In the genomic region with DNA sequence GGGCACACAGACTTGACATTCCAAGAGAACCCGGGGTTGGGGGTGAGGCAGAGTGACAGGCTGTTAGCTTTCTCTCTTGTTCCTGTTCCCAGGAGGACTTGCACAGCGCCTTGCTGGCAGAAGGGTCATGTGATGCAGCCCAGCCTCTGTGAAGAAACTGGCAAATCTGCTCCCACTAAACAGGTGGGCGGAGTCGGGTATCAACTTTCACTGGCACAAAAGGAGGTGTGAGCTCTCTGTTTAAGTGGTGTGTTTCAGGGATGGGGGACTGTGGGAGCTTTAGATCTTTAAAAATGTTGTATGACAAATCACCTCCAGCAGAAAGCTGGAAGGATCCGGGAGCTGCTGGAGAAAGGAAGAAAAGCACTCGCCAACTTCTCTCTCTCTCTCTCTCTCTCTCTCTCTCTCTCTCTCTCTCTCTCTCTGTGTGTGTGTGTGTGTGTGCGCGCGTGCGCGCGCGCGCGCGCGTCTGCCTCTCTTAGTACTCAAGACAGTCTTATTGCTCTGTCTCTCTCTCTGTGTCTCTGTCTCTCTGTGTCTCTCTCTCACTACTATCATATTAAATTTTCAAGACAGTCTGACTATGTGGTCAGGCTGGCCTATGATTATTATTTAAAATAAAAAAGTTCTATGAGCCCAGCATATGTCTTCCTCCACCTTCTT, we compare ENCODE assay signal across 8 mouse cellular contexts. TPM values are rescaled to one million over a fixed set of nuclear protein-coding genes. Genes with fewer than 3 reads are reported as not detected.
DNase-seq lines count a peak whose midpoint lies in the region; ATAC-seq and TF ChIP-seq lines count a peak whose summit lies in the region.

No protein-coding gene starts in this region.

- peaks cover 40% of the 10 kb centered on the region; the same call in 1 of the 2 replicates for H3K36me3 ChIP-seq in hindbrain, postnatal 0 days (ENCODE audit: insufficient read depth, low read length)

- H3K4me1 ChIP-seq in hindbrain, postnatal 0 days (ENCODE audit: insufficient read depth, low read length), result no peaks in the 10 kb centered on the region

- no peak overlapping the region for H3K9ac ChIP-seq in hindbrain, postnatal 0 days (replicated peaks; ENCODE audit: low read length)

- peak; percentile 77 for ATAC-seq in hindbrain, postnatal 0 days

- peak overlapping the region; percentile 41; the same call in 1 of the 2 replicates for H3K27ac ChIP-seq in hindbrain, postnatal 0 days

- 8% methylated on average over 17 of the region's 17 CpGs for WGBS in hindbrain, postnatal 0 days

- H3K4me2 ChIP-seq in hindbrain, postnatal 0 days (ENCODE audit: low read depth, low read length), result 0 out of 2 replicates have a peak overlapping the region, but pooled peaks have one; percentile 21

- no peaks in the 10 kb centered on the region for H3K27me3 ChIP-seq in hindbrain, postnatal 0 days (ENCODE audit: insufficient read depth, low read length)

- no peaks in the 10 kb centered on the region for H3K9me3 ChIP-seq in hindbrain, postnatal 0 days (ENCODE audit: low read length)

- no peak for TF ChIP-seq CTCF in hindbrain, postnatal 0 days (IDR thresholded peaks at IDR 0.05; ENCODE audit: low read depth)

- H3K4me3 ChIP-seq in hindbrain, postnatal 0 days (ENCODE audit: low read length), result no peak overlapping the region

- DNase-seq in urinary bladder, postnatal 14 days (ENCODE audit: low spot score), result peak; percentile 73
- DNase-seq in urinary bladder, adult 2 months (ENCODE audit: low spot score), result no peak
- DNase-seq in gastrocnemius, postnatal 10 days, result peak; percentile 22
- peak; percentile 70 for DNase-seq in hindbrain, postnatal 0 days (ENCODE audit: low spot score)
- peak; percentile 45 to 93 for DNase-seq in left cerebral cortex, adult 8-10 months (ENCODE audit: low spot score in 2 of 2)
- peak; percentile 85 for DNase-seq in lung, postnatal 36 days
- peak; percentile 93 for DNase-seq in right cerebral cortex, adult 18-20 months
- DNase-seq in cerebellum, adult 11-12 months, result no peak

RNA-seq across cellular contexts. Expression of gene Rad18, which starts 32.4 kb away (rescaled TPM):
- 2.2 and 2.5 TPM in 2 replicates for polyA plus RNA-seq in urinary bladder, adult 2 months (2012; rRNA removed)
- 1 to 10 TPM; 4.1 to 4.8 TPM for total RNA-seq in gastrocnemius, postnatal 10 days (2021)
- total RNA-seq in hindbrain, postnatal 0 days (2014; rRNA removed), result 8.3 and 8.4 TPM in 2 replicates
- 18.1 and 18.2 TPM in 2 replicates for polyA plus RNA-seq in hindbrain, postnatal 0 days (2015; fragmentation: Nextera tagmentation; extraction: Ambion mirVana)
- total RNA-seq in left cerebral cortex, adult 8-10 months (2022), result 1 to 10 TPM; 7.8 to 9.8 (median 8.4) TPM

Comparison
In these comparisons a context has a peak if more than half of its experiments do, and no peak if none do; other contexts are left out.
1. DNase-seq: peak in urinary bladder, postnatal 14 days (single experiment), gastrocnemius, postnatal 10 days (single experiment), hindbrain, postnatal 0 days (single experiment), left cerebral cortex, adult 8-10 months (2 of 2), lung, postnatal 36 days (single experiment) and right cerebral cortex, adult 18-20 months (single experiment); none in urinary bladder, adult 2 months (single experiment) and cerebellum, adult 11-12 months (single experiment).